Mouse (Mus musculus) thymus, postnatal 14 days (tissue): ENCODE results near the gene Galnt18.

ENCODE experiments used
- DNase-seq: peaks from one replicate; pipeline ENCODE4 v3.0.0; 2021

Gene Galnt18

GRCm38 (mm10) chr7:111456007-111456406 is 323.8 kb downstream of the Galnt18 start:
- DNase-seq: no peak

GRCm38 (mm10) chr7:111455541-111455940 is 324.2 kb downstream of the Galnt18 start:
- DNase-seq: no peak

GRCm38 (mm10) chr7:111452000-111452399 is 327.8 kb downstream of the Galnt18 start:
- DNase-seq: no peak

- DNase-seq: no peak
These were observed 329.3 kb downstream of the Galnt18 start for GRCm38 (mm10) chr7:111450286-111451095.

- no peak for DNase-seq
These were observed 346.6 kb downstream of the Galnt18 start for GRCm38 (mm10) chr7:111433173-111433572.

GRCm38 (mm10) chr7:111427392-111427791 is 352.4 kb downstream of the Galnt18 start:
- DNase-seq: no peak
